Mouse (Mus musculus) lung, postnatal 0 days (tissue): ENCODE data around the gene Lpp.

Experiments
- CTCF ChIP-seq: IDR thresholded peaks from 2 replicates; pipeline ENCODE4 v1.5.1; 2016; ENCODE audit warnings: antibody characterized with exemption, mild to moderate bottlenecking
- EP300 ChIP-seq: IDR thresholded peaks from 2 replicates; pipeline ENCODE4 v1.6.1; 2016; ENCODE audit warnings: antibody characterized with exemption, mild to moderate bottlenecking, control low read depth

- TF ChIP-seq CTCF, result no peak
- no peak for TF ChIP-seq EP300
These were observed 521.1 kb downstream of the Lpp start for GRCm38 (mm10) chr16:24914393-24914751.
